Mouse (Mus musculus) liver, postnatal 0 days (tissue): Measurements from ENCODE around the gene Sorbs1.

Experiments
- CTCF ChIP-seq: sonication (generic); IDR thresholded peaks from 2 replicates; pipeline ENCODE4 v1.5.1; 2016; ENCODE audit warnings: antibody characterized with exemption, low read depth
- EP300 ChIP-seq: IDR thresholded peaks from 2 replicates; pipeline ENCODE4 v1.6.1; 2016; ENCODE audit warnings: antibody characterized with exemption, low read depth, mild to moderate bottlenecking

DNA sequence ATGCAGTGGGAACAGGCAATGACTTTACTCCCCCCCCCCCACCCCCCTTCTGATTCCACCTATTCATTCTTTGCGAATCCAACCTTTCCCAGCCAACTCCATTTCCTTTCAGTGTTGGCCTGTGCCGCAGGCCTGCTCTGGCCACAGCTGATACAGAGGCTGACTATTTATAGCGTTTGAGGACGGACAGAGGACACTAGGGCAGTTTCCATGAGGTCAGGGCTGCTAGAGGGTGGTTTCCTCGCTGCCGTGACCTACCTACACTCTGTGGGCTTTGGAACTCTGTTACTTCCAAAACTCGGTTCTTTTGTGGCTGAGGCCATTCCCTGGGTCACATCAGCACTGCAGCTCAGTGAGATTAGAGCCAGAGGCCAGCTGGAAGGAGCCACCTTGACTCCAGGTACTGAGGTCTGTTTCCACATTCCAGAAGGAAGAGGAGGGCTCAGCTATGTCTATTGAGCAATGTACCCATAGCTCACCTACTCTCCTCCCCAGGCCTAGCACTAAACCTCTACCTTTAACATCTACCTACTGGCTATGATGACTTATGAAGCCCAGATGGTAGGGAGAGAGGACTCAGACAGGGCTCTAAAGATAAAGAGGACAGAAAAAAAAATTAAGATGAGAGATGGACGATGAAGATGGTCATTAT lies 235.1 kb downstream of the Sorbs1 start:
- TF ChIP-seq CTCF (no peak), EP300 (no peak)
